9 mouse cellular contexts compared by ENCODE assay signal in genomic region chr16:92606491-92606965, GRCm38 (mm10).
DNase-seq lines count a peak whose midpoint lies in the region; ATAC-seq and TF ChIP-seq lines count a peak whose summit lies in the region.
"Had no signal": no experiment of that assay in that cellular context is flagged by ENCODE, and none has a peak within 500 bp of the region (broad histone marks: within the 10 kb centered on the region; RNA-seq: fewer than 3 reads in every experiment).

No protein-coding gene starts in this region.

- H3K27me3 ChIP-seq in hindbrain, embryonic 11.5 days (ENCODE audit: control insufficient read depth, insufficient read depth, low read length): peaks cover 7% of the 10 kb centered on the region; the same call in 1 of the 2 replicates
- H3K27me3 ChIP-seq in hindbrain, embryonic 10.5 days (ENCODE audit: insufficient read depth, poor library complexity, severe bottlenecking): peaks cover 65% of the 10 kb centered on the region
- H3K27me3 ChIP-seq in embryonic facial prominence, embryonic 12.5 days: peaks cover 27% of the 10 kb centered on the region
- peaks cover 14% of the 10 kb centered on the region for H3K27me3 ChIP-seq in hindbrain, embryonic 14.5 days (ENCODE audit: control insufficient read depth, insufficient read depth, low read length)
- H3K27me3 ChIP-seq in midbrain, postnatal 0 days (ENCODE audit: insufficient read depth, low read length): peaks cover 10% of the 10 kb centered on the region; the same call in 1 of the 2 replicates
- H3K27me3 ChIP-seq: CH12.LX had no signal

- H3K36me3 ChIP-seq in hindbrain, embryonic 11.5 days (ENCODE audit: control insufficient read depth, insufficient read depth, low read length): no peaks in the 10 kb centered on the region
- no peaks in the 10 kb centered on the region for H3K36me3 ChIP-seq in hindbrain, embryonic 10.5 days
- H3K36me3 ChIP-seq in embryonic facial prominence, embryonic 12.5 days: no peaks in the 10 kb centered on the region
- no peaks in the 10 kb centered on the region for H3K36me3 ChIP-seq in hindbrain, embryonic 14.5 days (replicated peaks; ENCODE audit: control insufficient read depth, insufficient read depth)
- H3K36me3 ChIP-seq in midbrain, postnatal 0 days (ENCODE audit: insufficient read depth, low read length): no peaks in the 10 kb centered on the region

- H3K4me1 ChIP-seq in hindbrain, embryonic 11.5 days (replicated peaks; ENCODE audit: control insufficient read depth, insufficient read depth, low read length): 0 out of 2 replicates have a peak, but pooled peaks cover 4% of the 10 kb centered on the region
- peaks cover 52% of the 10 kb centered on the region for H3K4me1 ChIP-seq in hindbrain, embryonic 10.5 days (replicated peaks)
- peaks cover 36% of the 10 kb centered on the region for H3K4me1 ChIP-seq in embryonic facial prominence, embryonic 12.5 days
- H3K4me1 ChIP-seq in hindbrain, embryonic 14.5 days (replicated peaks; ENCODE audit: control insufficient read depth, insufficient read depth, low read length): peaks cover 11% of the 10 kb centered on the region; the same call in 1 of the 2 replicates
- H3K4me1 ChIP-seq in midbrain, postnatal 0 days (ENCODE audit: insufficient read depth, low read length): 0 out of 2 replicates have a peak, but pooled peaks cover 3% of the 10 kb centered on the region

- 82% methylated on average over 7 of the region's 7 CpGs for WGBS in hindbrain, embryonic 11.5 days
- WGBS in hindbrain, embryonic 10.5 days: 79% methylated on average over 7 of the region's 7 CpGs
- 75% methylated on average over 7 of the region's 7 CpGs for WGBS in embryonic facial prominence, embryonic 12.5 days
- WGBS in hindbrain, embryonic 14.5 days: 87% methylated on average over 7 of the region's 7 CpGs
- 90% methylated on average over 7 of the region's 7 CpGs for WGBS in midbrain, postnatal 0 days

- no peak overlapping the region for H3K27ac ChIP-seq in hindbrain, embryonic 11.5 days (ENCODE audit: low read depth, low read length)
- no peak overlapping the region for H3K27ac ChIP-seq in hindbrain, embryonic 10.5 days
- H3K27ac ChIP-seq in embryonic facial prominence, embryonic 12.5 days: no peak overlapping the region
- H3K27ac ChIP-seq in hindbrain, embryonic 14.5 days: no peak overlapping the region
- no peak overlapping the region for H3K27ac ChIP-seq in midbrain, postnatal 0 days (ENCODE audit: low read depth, low read length)

- H3K9ac ChIP-seq in hindbrain, embryonic 11.5 days (ENCODE audit: low read depth, low read length): no peak overlapping the region
- H3K9ac ChIP-seq in embryonic facial prominence, embryonic 12.5 days: no peak overlapping the region
- no peak overlapping the region for H3K9ac ChIP-seq in hindbrain, embryonic 14.5 days
- H3K9ac ChIP-seq in midbrain, postnatal 0 days (replicated peaks; ENCODE audit: low read length, poor library complexity, severe bottlenecking): no peak overlapping the region

- DNase-seq in hindbrain, embryonic 11.5 days (ENCODE audit: low spot score): no peak
- DNase-seq in hindbrain, embryonic 10.5 days (ENCODE audit: low spot score): no peak
- no peak for DNase-seq in hindbrain, embryonic 14.5 days (ENCODE audit: low spot score)
- DNase-seq in midbrain, postnatal 0 days (ENCODE audit: low spot score): no peak
- no peak for DNase-seq in urinary bladder, adult 2 months (ENCODE audit: low spot score)
- no peak for DNase-seq in spleen, postnatal 36 days (ENCODE audit: low spot score in 2 of 2)
- DNase-seq: heart, postnatal 4 days had no signal

- H3K9me3 ChIP-seq in hindbrain, embryonic 11.5 days (ENCODE audit: control insufficient read depth, low read length): no peaks in the 10 kb centered on the region
- H3K9me3 ChIP-seq in hindbrain, embryonic 10.5 days: no peaks in the 10 kb centered on the region
- H3K9me3 ChIP-seq in embryonic facial prominence, embryonic 12.5 days: no peaks in the 10 kb centered on the region
- H3K9me3 ChIP-seq in hindbrain, embryonic 14.5 days (ENCODE audit: control insufficient read depth, low read length): no peaks in the 10 kb centered on the region
- no peaks in the 10 kb centered on the region for H3K9me3 ChIP-seq in midbrain, postnatal 0 days (ENCODE audit: low read length)

- H3K4me3 ChIP-seq in hindbrain, embryonic 11.5 days (ENCODE audit: low read depth, low read length): no peak overlapping the region
- no peak overlapping the region for H3K4me3 ChIP-seq in hindbrain, embryonic 10.5 days
- H3K4me3 ChIP-seq in embryonic facial prominence, embryonic 12.5 days: no peak overlapping the region
- H3K4me3 ChIP-seq in hindbrain, embryonic 14.5 days (replicated peaks; ENCODE audit: low read length): no peak overlapping the region
- no peak overlapping the region for H3K4me3 ChIP-seq in midbrain, postnatal 0 days (ENCODE audit: low read depth, low read length)

- peak; percentile 41 for ATAC-seq in hindbrain, embryonic 11.5 days (ENCODE audit: low FRiP score)
- ATAC-seq in embryonic facial prominence, embryonic 12.5 days (ENCODE audit: insufficient number of reproducible peaks, insufficient read depth, low FRiP score, low TSS enrichment): peak; percentile 41; the same call in 1 of the 2 replicates
- ATAC-seq in hindbrain, embryonic 14.5 days (ENCODE audit: low FRiP score): peak; percentile 63
- ATAC-seq in midbrain, postnatal 0 days (ENCODE audit: low FRiP score): peak; percentile 42

- H3K4me2 ChIP-seq in hindbrain, embryonic 11.5 days (replicated peaks; ENCODE audit: low read depth, low read length): no peak overlapping the region
- 0 out of 2 replicates have a peak overlapping the region, but pooled peaks have one; percentile 57 for H3K4me2 ChIP-seq in embryonic facial prominence, embryonic 12.5 days (replicated peaks)
- no peak overlapping the region for H3K4me2 ChIP-seq in hindbrain, embryonic 14.5 days (replicated peaks)
- no peak overlapping the region for H3K4me2 ChIP-seq in midbrain, postnatal 0 days (ENCODE audit: low read depth, low read length, poor library complexity, severe bottlenecking)

- TF ChIP-seq CTCF in midbrain, postnatal 0 days (IDR thresholded peaks at IDR 0.05): no peak
